Mouse (Mus musculus) liver, adult 2 months (tissue): ENCODE results near the gene Lss. TPM values are rescaled to one million over a fixed set of nuclear protein-coding genes. Genes with fewer than 3 reads are reported as not detected.

Experiments
- DNase-seq: peaks from one replicate; pipeline ENCODE4 v3.0.0-alpha.2; 2011; ENCODE audit warnings: low read depth, low spot score; ENCODE audit errors: extremely low read depth
- H3K27ac ChIP-seq: fragments of 200-500 bp; replicated peaks from 2 replicates; pipeline ENCODE4 v1.5.1; 2012; ENCODE audit warnings: low read depth, mild to moderate bottlenecking, control low read depth, inconsistent platforms, low read length; ENCODE audit not compliant: insufficient read depth
- H3K27me3 ChIP-seq: fragments of 200-500 bp; 2 replicates; pipeline ENCODE4 v1.6.1; 2012; ENCODE audit warnings: mild to moderate bottlenecking, moderate library complexity, low read length, inconsistent platforms; ENCODE audit not compliant: control insufficient read depth, insufficient read depth
- H3K36me3 ChIP-seq: fragments of 200-500 bp; 2 replicates; pipeline ENCODE4 v1.6.1; 2012; ENCODE audit warnings: low read length, inconsistent platforms; ENCODE audit not compliant: control insufficient read depth, insufficient read depth
- H3K4me1 ChIP-seq: fragments of 200-500 bp; 2 replicates; pipeline ENCODE4 v1.6.1; 2011; ENCODE audit warnings: low read length; ENCODE audit not compliant: control insufficient read depth, insufficient read depth
- H3K4me3 ChIP-seq: fragments of 200-500 bp; 2 replicates; pipeline ENCODE4 v1.5.1; 2011; ENCODE audit warnings: low read depth, mild to moderate bottlenecking, control low read depth, low read length, moderate library complexity; ENCODE audit not compliant: insufficient read depth
- H3K79me2 ChIP-seq: fragments of 200-500 bp; 2 replicates; pipeline ENCODE4 v1.6.1; 2012; ENCODE audit warnings: inconsistent platforms, mild to moderate bottlenecking, low read length, moderate library complexity; ENCODE audit not compliant: control insufficient read depth, insufficient read depth
- H3K9ac ChIP-seq: fragments of 200-500 bp; 2 replicates; pipeline ENCODE4 v1.6.1; 2012; ENCODE audit warnings: low read depth, mild to moderate bottlenecking, control low read depth, inconsistent platforms, low read length
- CTCF ChIP-seq: fragments of 200-500 bp; IDR thresholded peaks from 2 replicates; pipeline ENCODE4 v1.5.1; 2011; ENCODE audit warnings: low read depth, low read length, control low read depth
- POLR2A ChIP-seq: fragments of 200-500 bp; IDR thresholded peaks from 2 replicates; pipeline ENCODE4 v1.6.1; 2011; ENCODE audit warnings: low read length, control low read depth; ENCODE audit not compliant: insufficient read depth; ENCODE audit errors: extremely low read depth
- WGBS: fragments of 180-500 bp; shearing (Covaris S2); methylation state at CpG from one replicate; pipeline ENCODE4 v1.1.7; 2018; 5-methylcytosine and 5-hydroxymethylcytosine counted together
- polyA plus RNA-seq: library from polyadenylated mRNA; depleted of rRNA; stranded (reverse); fragments of >200 nt; gene quantifications from 2 replicates; pipeline ENCODE4 v1.2.3, GENCODE M21; 2012; rRNA removed
- total RNA-seq: library from RNA; depleted of rRNA; stranded (reverse); fragments of >200 nt; gene quantifications from 2 replicates; pipeline ENCODE4 v1.2.3, GENCODE M21; 2014; rRNA removed

Gene Lss
- total and polyA plus RNA-seq, 2 experiments = 42.6 to 62.6 TPM

DNA sequence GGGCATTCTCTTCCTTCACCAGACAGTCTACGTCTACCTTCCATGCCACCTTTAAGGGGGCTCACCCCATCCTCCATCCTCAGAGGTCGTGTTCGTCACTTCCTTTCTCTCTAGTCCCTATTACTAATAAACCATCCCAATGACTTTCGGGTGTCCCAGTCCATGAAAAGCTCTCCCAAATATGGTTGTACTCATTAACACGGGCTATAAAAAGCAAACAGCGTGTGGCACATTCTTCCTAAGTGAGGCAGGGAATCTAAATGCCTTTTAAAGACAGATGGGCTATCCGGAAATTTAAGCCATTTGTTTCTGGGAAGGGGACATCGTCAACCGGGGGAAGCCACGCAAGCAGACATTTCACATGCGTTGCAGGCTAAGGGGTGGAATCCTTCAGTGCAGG is 58.8 kb downstream of the Lss start:
- Histone ChIP-seq H3K4me1 (peaks cover 2% of the 10 kb centered on the region; the same call in 1 of the 2 replicates), H3K27ac (no peak overlapping the region), H3K36me3 (peaks cover 5% of the 10 kb centered on the region; the same call in 1 of the 2 replicates), H3K4me3 (no peak overlapping the region), H3K27me3 (no peaks in the 10 kb centered on the region), H3K79me2 (no peaks in the 10 kb centered on the region), H3K9ac (no peak overlapping the region)
- no peak for TF ChIP-seq POLR2A
- no peak for TF ChIP-seq CTCF
- DNase-seq = no peak
- WGBS = 86% methylated on average over 11 of the region's 11 CpGs

DNA sequence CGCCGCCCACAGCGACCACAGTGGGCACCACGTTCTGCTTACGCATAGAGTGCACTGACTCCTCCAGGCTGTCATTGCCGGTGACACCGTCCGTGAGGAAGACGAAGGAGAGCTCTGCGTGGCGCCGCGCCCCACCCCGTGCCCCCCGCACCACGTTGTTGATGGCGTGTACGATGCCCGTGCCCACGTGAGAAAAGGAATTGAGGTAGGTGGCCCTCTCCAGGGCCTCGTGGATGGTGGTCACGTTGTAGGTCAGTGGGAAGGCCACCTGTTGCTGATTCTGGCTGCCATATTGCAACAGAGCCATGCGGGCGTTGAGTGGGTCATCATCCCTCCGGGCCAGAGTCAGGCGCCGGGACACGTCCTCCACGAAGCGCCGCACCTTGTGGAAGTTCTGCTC is 65.0 kb downstream of the Lss start:
- TF ChIP-seq CTCF (no peak), POLR2A (no peak)
- Histone ChIP-seq H3K4me1 (peaks cover 2% of the 10 kb centered on the region; the same call in 1 of the 2 replicates), H3K27ac (no peak overlapping the region), H3K36me3 (no peaks in the 10 kb centered on the region), H3K27me3 (no peaks in the 10 kb centered on the region), H3K79me2 (no peaks in the 10 kb centered on the region), H3K4me3 (no peak overlapping the region), H3K9ac (no peak overlapping the region)
- WGBS = 96% methylated on average over 31 of the region's 31 CpGs
- DNase-seq = no peak

DNA sequence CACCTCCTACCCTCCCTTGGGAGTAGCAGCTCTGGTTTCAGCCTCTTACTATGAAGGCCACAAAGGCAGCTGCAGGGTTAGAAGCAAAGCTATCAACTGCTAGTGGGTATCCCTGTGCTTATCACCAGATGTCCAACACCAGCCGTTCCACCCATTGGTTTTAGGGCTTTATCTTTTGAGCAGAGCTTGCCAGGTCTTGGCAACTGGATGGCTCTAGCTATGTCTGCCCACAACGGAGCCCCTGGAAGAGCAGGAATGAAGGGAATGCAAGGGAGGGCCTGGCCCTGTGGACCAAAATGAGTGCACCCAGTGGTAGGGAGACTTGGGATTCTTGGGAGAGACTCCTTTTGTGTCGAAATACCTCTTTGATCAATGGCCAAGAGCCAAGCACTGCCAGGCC is 71.3 kb downstream of the Lss start:
- 73% methylated on average over 3 of the region's 3 CpGs for WGBS

More for the DNA sequence above, 71.3 kb downstream of the Lss start:
- Histone ChIP-seq H3K27ac (no peak overlapping the region), H3K79me2 (no peaks in the 10 kb centered on the region), H3K9ac (no peak overlapping the region), H3K4me1 (no peaks in the 10 kb centered on the region), H3K27me3 (no peaks in the 10 kb centered on the region), H3K36me3 (no peaks in the 10 kb centered on the region), H3K4me3 (no peak overlapping the region)
- no peak for DNase-seq
- TF ChIP-seq CTCF (no peak), POLR2A (no peak)

Other genes with a start within 250 kb of the Lss start
- gene Dip2a, start 186.3 kb upstream of the Lss start, total RNA-seq = 2.0 and 2.6 TPM in 2 replicates
- gene Dip2a, start 186.3 kb upstream of the Lss start, polyA plus RNA-seq = 1.6 and 1.7 TPM in 2 replicates
- gene AC141477.1, start 91.1 kb upstream of the Lss start, total RNA-seq = not detected in 2 replicates
- not detected in 2 replicates for gene AC141477.1, start 91.1 kb upstream of the Lss start, polyA plus RNA-seq
- 6.1 and 7.0 TPM in 2 replicates for gene Pcnt, start 88.8 kb upstream of the Lss start, total RNA-seq
- gene Pcnt, start 88.8 kb upstream of the Lss start, polyA plus RNA-seq = 3.6 and 5.1 TPM in 2 replicates
- gene 2610028H24Rik, start 82.5 kb upstream of the Lss start, total RNA-seq = not detected in 2 replicates
- not detected in 2 replicates for gene 2610028H24Rik, start 82.5 kb upstream of the Lss start, polyA plus RNA-seq
- gene Mcm3ap, start 62.7 kb upstream of the Lss start, total RNA-seq = 11.4 and 14.4 TPM in 2 replicates
- gene Mcm3ap, start 62.7 kb upstream of the Lss start, polyA plus RNA-seq = 8.8 and 13.6 TPM in 2 replicates
- gene Ybey, start 62.5 kb upstream of the Lss start, total RNA-seq = 2.9 and 3.0 TPM in 2 replicates
- 2.1 and 2.6 TPM in 2 replicates for gene Ybey, start 62.5 kb upstream of the Lss start, polyA plus RNA-seq
- not detected in 2 replicates for gene Spatc1l, start 30.7 kb downstream of the Lss start, total RNA-seq
- gene Spatc1l, start 30.7 kb downstream of the Lss start, polyA plus RNA-seq = 0.13 and 0.14 TPM in 2 replicates
- gene Ftcd, start 44.1 kb downstream of the Lss start, total RNA-seq = 335 and 349 TPM in 2 replicates
- gene Ftcd, start 44.1 kb downstream of the Lss start, polyA plus RNA-seq = 526 and 676 TPM in 2 replicates
- 1.8 and 2.9 TPM in 2 replicates for gene Col6a2, start 92.0 kb downstream of the Lss start, total RNA-seq
- 3.2 and 3.6 TPM in 2 replicates for gene Col6a2, start 92.0 kb downstream of the Lss start, polyA plus RNA-seq
- 4.2 and 6.2 TPM in 2 replicates for gene Col6a1, start 194.6 kb downstream of the Lss start, total RNA-seq
- gene Col6a1, start 194.6 kb downstream of the Lss start, polyA plus RNA-seq = 4.6 and 6.2 TPM in 2 replicates